Mouse (Mus musculus): ENCODE results near the gene Socs1. TPM values are rescaled to one million over a fixed set of nuclear protein-coding genes. Genes with fewer than 3 reads are reported as not detected.

The Socs1 gene
- total RNA-seq, 2 experiments from 2014 or later = 1.3 to 1.5 TPM

DNA sequence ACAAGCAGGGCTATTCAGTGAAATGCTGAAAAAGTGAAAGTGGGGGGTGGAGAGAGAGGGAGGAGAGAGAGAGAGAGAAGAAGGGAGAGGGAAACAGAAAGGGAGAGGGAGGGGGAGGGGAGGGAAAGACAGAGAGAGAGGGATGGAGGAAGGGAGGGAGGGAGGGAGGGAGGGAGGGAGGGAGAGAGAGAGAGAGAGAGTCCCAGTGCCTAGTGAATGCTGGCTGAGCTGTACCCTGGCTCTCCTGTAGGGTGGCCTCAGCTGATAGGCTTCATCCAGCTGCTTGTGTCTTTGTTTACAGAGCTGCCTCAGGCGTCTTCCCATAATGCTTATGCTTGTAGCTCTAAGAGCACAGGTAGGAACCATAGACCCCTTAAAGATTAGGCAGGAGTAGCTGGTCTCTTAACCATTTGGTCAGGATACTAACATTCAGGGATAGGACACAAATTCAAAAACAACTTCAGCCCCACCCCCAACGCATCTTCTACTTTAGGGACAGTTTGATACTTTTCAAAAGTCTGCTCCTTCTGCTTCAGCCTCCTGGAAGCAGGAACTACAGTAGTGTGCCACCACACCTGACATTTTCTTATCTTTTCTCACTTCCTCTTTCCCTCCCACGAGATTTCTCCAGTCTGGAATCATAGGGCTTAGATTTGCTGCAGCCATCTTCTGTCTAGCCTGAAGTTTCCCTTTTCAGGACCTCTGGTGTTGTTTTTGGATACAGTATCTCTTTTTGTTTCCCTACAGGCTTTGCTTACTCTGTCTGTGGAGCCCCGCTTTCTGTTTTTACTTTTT, 14.6 kb downstream of the Socs1 start:
- DNase-seq (ENCODE audit: extremely low spot score in 1 of 2, low spot score in 2 of 2) = no peak
- intact Hi-C loops (cut with DNase I) = no loop called here

DNA sequence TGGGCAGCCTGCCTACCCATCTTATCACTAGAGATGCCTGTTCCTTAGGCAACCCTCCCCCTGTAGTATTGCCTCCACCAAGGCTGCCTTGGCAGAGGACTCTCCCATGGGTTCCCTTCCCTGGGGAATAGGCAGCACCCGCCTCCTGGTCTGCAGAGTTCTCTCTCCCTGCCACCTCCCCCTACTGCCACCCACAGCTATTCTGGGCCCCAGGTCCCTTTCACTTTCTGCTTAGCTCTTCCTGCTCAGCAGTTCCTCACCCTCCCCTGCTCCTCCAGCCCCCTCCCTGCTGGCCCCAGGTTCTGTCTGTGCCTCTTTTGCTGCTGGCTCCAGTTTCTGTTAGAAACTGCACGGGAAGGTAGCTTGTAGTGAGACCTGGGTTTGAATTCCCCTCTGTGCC, 15.7 kb downstream of the Socs1 start:
- intact Hi-C loops (cut with DNase I) = no loop called here
- DNase-seq (ENCODE audit: extremely low spot score in 1 of 2, low spot score in 2 of 2) = no peak

DNA sequence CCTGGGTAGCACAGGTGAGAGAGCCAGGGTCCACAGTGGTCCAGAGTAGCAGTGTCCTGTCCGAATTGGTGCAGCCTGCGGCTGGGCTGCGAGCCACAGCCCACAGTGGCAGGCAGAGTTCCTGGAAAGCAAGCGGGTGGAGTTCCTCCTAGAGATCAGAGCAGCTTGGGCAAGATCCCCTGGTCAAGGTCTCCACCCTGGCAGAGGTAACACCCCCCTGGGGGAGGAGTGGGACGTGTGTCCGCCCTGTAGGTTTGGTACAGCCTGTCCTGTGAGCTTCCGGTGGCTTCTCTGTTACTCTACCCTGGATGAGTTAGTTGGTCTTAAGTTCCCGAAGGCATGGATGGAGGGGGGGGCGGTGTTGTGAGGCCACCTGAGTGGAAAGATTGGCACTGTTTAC, 16.5 kb downstream of the Socs1 start:
- intact Hi-C loops (cut with DNase I) = no loop called here
- no peak for DNase-seq (ENCODE audit: extremely low spot score in 1 of 2, low spot score in 2 of 2)

GRCm38 (mm10) chr16:10767158-10767557, 18.2 kb downstream of the Socs1 start:
- peak; percentile 44 to 76 for DNase-seq (ENCODE audit: extremely low spot score in 1 of 2, low spot score in 2 of 2)
- intact Hi-C loops (cut with DNase I) = no loop called here

- DNase-seq (ENCODE audit: extremely low spot score in 1 of 2, low spot score in 2 of 2) = no peak
- intact Hi-C loops (cut with DNase I) = no loop called here
Observed at GRCm38 (mm10) chr16:10764323-10764722, 21.0 kb downstream of the Socs1 start.

- intact Hi-C loops (cut with DNase I) = no loop called here
- no peak for DNase-seq (ENCODE audit: extremely low spot score in 1 of 2, low spot score in 2 of 2)
Observed at GRCm38 (mm10) chr16:10763540-10764264, 21.6 kb downstream of the Socs1 start.

- intact Hi-C loops (cut with DNase I) = no loop called here
- no peak for DNase-seq (ENCODE audit: extremely low spot score in 1 of 2, low spot score in 2 of 2)
Observed at GRCm38 (mm10) chr16:10762569-10763180, 22.7 kb downstream of the Socs1 start.

GRCm38 (mm10) chr16:10761182-10761581, 24.2 kb downstream of the Socs1 start:
- no peak for DNase-seq (ENCODE audit: extremely low spot score in 1 of 2, low spot score in 2 of 2)
- intact Hi-C loops (cut with DNase I) = no loop called here

- intact Hi-C loops (cut with DNase I) = no loop called here
- DNase-seq (ENCODE audit: extremely low spot score in 1 of 2, low spot score in 2 of 2) = no peak
Observed at GRCm38 (mm10) chr16:10756168-10756567, 29.2 kb downstream of the Socs1 start.

GRCm38 (mm10) chr16:10754521-10755296, 30.6 kb downstream of the Socs1 start:
- DNase-seq (ENCODE audit: extremely low spot score in 1 of 2, low spot score in 2 of 2) = no peak
- intact Hi-C loops (cut with DNase I) = no loop called here

GRCm38 (mm10) chr16:10749824-10750223, 35.5 kb downstream of the Socs1 start:
- intact Hi-C loops (cut with DNase I) = no loop called here

GRCm38 (mm10) chr16:10749226-10749625, 36.1 kb downstream of the Socs1 start:
- DNase-seq (ENCODE audit: extremely low spot score in 1 of 2, low spot score in 2 of 2) = no peak
- intact Hi-C loops (cut with DNase I) = no loop called here

More at GRCm38 (mm10) chr16:10749824-10750223, 35.5 kb downstream of the Socs1 start:
- DNase-seq (ENCODE audit: extremely low spot score in 1 of 2, low spot score in 2 of 2) = peak in 1 of 2 experiments; percentile 69

- intact Hi-C loops (cut with DNase I) = no loop called here
- DNase-seq (ENCODE audit: extremely low spot score in 1 of 2, low spot score in 2 of 2) = no peak
Observed at GRCm38 (mm10) chr16:10741082-10741481, 44.3 kb downstream of the Socs1 start.

GRCm38 (mm10) chr16:10739854-10740398, 45.4 kb downstream of the Socs1 start:
- intact Hi-C loops (cut with DNase I) = no loop called here

GRCm38 (mm10) chr16:10738866-10739265, 46.5 kb downstream of the Socs1 start:
- no peak for DNase-seq (ENCODE audit: extremely low spot score in 1 of 2, low spot score in 2 of 2)
- intact Hi-C loops (cut with DNase I) = no loop called here

More at GRCm38 (mm10) chr16:10739854-10740398, 45.4 kb downstream of the Socs1 start:
- DNase-seq (ENCODE audit: extremely low spot score in 1 of 2, low spot score in 2 of 2) = no peak

- intact Hi-C loops (cut with DNase I) = no loop called here
- DNase-seq (ENCODE audit: extremely low spot score in 1 of 2, low spot score in 2 of 2) = peak in 1 of 2 experiments; percentile 51
Observed at GRCm38 (mm10) chr16:10737571-10737970, 47.8 kb downstream of the Socs1 start.

DNA sequence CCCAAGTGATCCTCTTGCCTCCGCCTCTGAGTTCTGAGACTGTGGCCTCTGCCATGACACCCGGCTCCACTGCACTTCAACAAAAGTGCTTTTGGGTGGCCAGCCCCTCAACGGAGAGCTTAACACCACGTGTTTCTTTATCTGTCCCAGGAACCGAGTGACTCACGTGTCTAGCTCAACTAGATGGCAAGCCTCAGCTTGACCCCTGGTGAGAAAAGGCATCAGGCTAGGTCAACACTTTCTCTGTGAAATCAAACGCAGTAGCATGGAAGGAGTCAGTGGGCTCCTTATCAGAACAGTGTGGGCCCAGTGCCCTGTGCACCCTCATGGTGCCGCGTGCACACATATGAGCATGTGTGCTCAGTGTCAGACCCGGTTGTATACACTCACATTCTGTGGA, 49.0 kb downstream of the Socs1 start:
- DNase-seq (ENCODE audit: extremely low spot score in 1 of 2, low spot score in 2 of 2) = no peak
- intact Hi-C loops (cut with DNase I) = no loop called here

DNA sequence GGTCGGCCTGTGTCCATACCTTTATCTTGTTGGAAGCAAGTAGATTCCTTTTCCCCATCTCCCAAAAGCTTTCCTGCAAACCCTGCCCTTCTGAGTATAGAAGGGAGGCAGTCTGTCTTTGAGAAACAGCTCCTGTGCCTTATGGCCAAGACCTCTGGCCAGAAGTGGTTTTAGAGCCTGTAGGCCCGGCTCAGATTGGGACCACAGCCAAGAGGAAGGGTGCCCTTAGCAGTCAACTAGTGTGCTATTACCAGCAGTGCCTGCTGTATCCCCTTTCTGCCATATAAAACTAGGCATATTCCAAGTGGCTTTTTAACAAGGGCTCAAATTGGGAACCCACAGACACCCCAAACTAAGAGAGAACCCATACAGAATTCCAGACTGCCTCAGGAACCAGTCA, 49.6 kb downstream of the Socs1 start:
- intact Hi-C loops (cut with DNase I) = no loop called here
- DNase-seq (ENCODE audit: extremely low spot score in 1 of 2, low spot score in 2 of 2) = no peak

GRCm38 (mm10) chr16:10732421-10732820, 52.9 kb downstream of the Socs1 start:
- no peak for DNase-seq (ENCODE audit: extremely low spot score in 1 of 2, low spot score in 2 of 2)
- intact Hi-C loops (cut with DNase I) = no loop called here

Measured in left cerebral cortex, postnatal 10 days (tissue).